Mouse (Mus musculus) MEL (cell line): ENCODE data around the gene Actn2. TPM values are rescaled to one million over a fixed set of nuclear protein-coding genes. Genes with fewer than 3 reads are reported as not detected.

Source experiments
- DNase-seq: peaks from one replicate; pipeline ENCODE4 v3.0.0; 2011; ENCODE audit warnings: low read depth, low spot score
- H3K27ac ChIP-seq: 2 replicates; pipeline ENCODE4 v1.5.1; 2012; ENCODE audit warnings: low read depth, mild to moderate bottlenecking, control low read depth, low read length, moderate library complexity; ENCODE audit not compliant: control insufficient read depth
- H3K27me3 ChIP-seq, 2 experiments: fragments of 150-350 bp in 1 of 2; sonication (generic) in 1 of 2; 2 replicates each; pipeline ENCODE4 v1.6.1; 2012; ENCODE audit warnings: low read length in 2 of 2, mild to moderate bottlenecking in 2 of 2, improper control_type of control experiment in 1 of 2, moderate library complexity in 1 of 2; ENCODE audit not compliant: insufficient read depth in 2 of 2, control insufficient read depth in 1 of 2
- H3K36me3 ChIP-seq, 2 experiments: 2 replicates each; pipeline ENCODE4 v1.6.1; 2012 to 2014; ENCODE audit warnings: low read length in 2 of 2, improper control_type of control experiment in 1 of 2, inconsistent platforms in 1 of 2, mild to moderate bottlenecking in 1 of 2; ENCODE audit not compliant: insufficient read depth in 2 of 2, control insufficient read depth in 1 of 2
- H3K4me1 ChIP-seq, 2 experiments: fragments of 150-350 bp in 1 of 2; sonication (generic) in 1 of 2; 2 replicates each; pipeline ENCODE4 v1.6.1; 2012; ENCODE audit warnings: low read length in 2 of 2, improper control_type of control experiment in 1 of 2, mild to moderate bottlenecking in 1 of 2; ENCODE audit not compliant: insufficient read depth in 2 of 2, control insufficient read depth in 1 of 2
- H3K4me3 ChIP-seq, 2 experiments: fragments of 150-350 bp in 1 of 2; sonication (generic) in 1 of 2; 2 replicates each; pipeline ENCODE4 v1.5.1; 2012; ENCODE audit warnings: low read depth in 2 of 2, low read length in 2 of 2, mild to moderate bottlenecking in 2 of 2, moderate library complexity in 2 of 2, control low read depth in 1 of 2, improper control_type of control experiment in 1 of 2; ENCODE audit not compliant: control insufficient read depth in 1 of 2, insufficient read depth in 1 of 2
- H3K79me2 ChIP-seq: 2 replicates; pipeline ENCODE4 v1.6.1; 2012; ENCODE audit warnings: mild to moderate bottlenecking, low read length, moderate library complexity; ENCODE audit not compliant: control insufficient read depth, poor library complexity, insufficient read depth
- H3K9ac ChIP-seq: 2 replicates; pipeline ENCODE4 v1.6.1; 2012; ENCODE audit warnings: low read depth, mild to moderate bottlenecking, control low read depth, low read length, moderate library complexity; ENCODE audit not compliant: control insufficient read depth, poor library complexity, severe bottlenecking
- H3K9me3 ChIP-seq: fragments of 150-350 bp; sonication (generic); replicated peaks from 2 replicates; pipeline ENCODE4 v1.6.1; 2012; ENCODE audit warnings: mild to moderate bottlenecking, low read length, improper control_type of control experiment, moderate library complexity; ENCODE audit not compliant: insufficient read depth
- BHLHE40 ChIP-seq: IDR thresholded peaks from 2 replicates; pipeline ENCODE4 v1.6.1; 2012; ENCODE audit warnings: low read depth, mild to moderate bottlenecking, inconsistent platforms, low read length, improper control_type of control experiment, borderline replicate concordance
- CHD1 ChIP-seq: IDR thresholded peaks from 2 replicates; pipeline ENCODE4 v1.6.1; 2012; ENCODE audit warnings: low read depth, mild to moderate bottlenecking, inconsistent platforms, low read length, improper control_type of control experiment
- CHD2 ChIP-seq: IDR thresholded peaks from 2 replicates; pipeline ENCODE4 v1.6.1; 2011; ENCODE audit warnings: low read length, improper control_type of control experiment
- ELF1 ChIP-seq: IDR thresholded peaks from 2 replicates; pipeline ENCODE4 v1.6.1; 2014; ENCODE audit warnings: low read depth, mild to moderate bottlenecking, inconsistent platforms, low read length, improper control_type of control experiment, moderate library complexity
- EP300 ChIP-seq, 2 experiments: IDR thresholded peaks; 2 replicates each; pipeline ENCODE4 v1.6.1; 2011; ENCODE audit warnings: improper control_type of control experiment in 2 of 2, low read length in 2 of 2, low read depth in 1 of 2, mild to moderate bottlenecking in 1 of 2
- GATA1 ChIP-seq: IDR thresholded peaks from 2 replicates; pipeline ENCODE4 v1.6.1; 2011; ENCODE audit warnings: low read depth, low read length, improper control_type of control experiment
- HCFC1 ChIP-seq: IDR thresholded peaks from 2 replicates; pipeline ENCODE4 v1.6.1; 2012; ENCODE audit warnings: low read depth, mild to moderate bottlenecking, inconsistent platforms, low read length, improper control_type of control experiment, moderate library complexity
- JUND ChIP-seq: IDR thresholded peaks from 2 replicates; pipeline ENCODE4 v1.6.1; 2011; ENCODE audit warnings: low read depth, mild to moderate bottlenecking, improper control_type of control experiment, low read length
- KAT2A ChIP-seq: conservative IDR thresholded peaks from 2 replicates; pipeline ENCODE4 v1.6.1; 2012; ENCODE audit warnings: low read depth, low read length, improper control_type of control experiment, inconsistent platforms
- MAFK ChIP-seq: IDR thresholded peaks from 2 replicates; pipeline ENCODE4 v1.6.1; 2011; ENCODE audit warnings: low read depth, mild to moderate bottlenecking, low read length, improper control_type of control experiment, borderline replicate concordance
- MAX ChIP-seq: IDR thresholded peaks from 2 replicates; pipeline ENCODE4 v1.6.1; 2011; ENCODE audit warnings: low read length, improper control_type of control experiment
- MAZ ChIP-seq: IDR thresholded peaks from 2 replicates; pipeline ENCODE4 v1.6.1; 2012; ENCODE audit warnings: low read depth, mild to moderate bottlenecking, inconsistent platforms, low read length, improper control_type of control experiment
- MEF2A ChIP-seq: IDR thresholded peaks from 2 replicates; pipeline ENCODE4 v1.6.1; 2014; ENCODE audit warnings: low read depth, mild to moderate bottlenecking, inconsistent platforms, low read length, improper control_type of control experiment; ENCODE audit not compliant: poor library complexity, insufficient replicate concordance, severe bottlenecking; ENCODE audit errors: extremely low read depth
- MYC ChIP-seq: IDR thresholded peaks from 2 replicates; pipeline ENCODE4 v1.6.1; 2011; ENCODE audit warnings: low read depth, mild to moderate bottlenecking, low read length, improper control_type of control experiment, moderate library complexity
- NELFE ChIP-seq: IDR thresholded peaks from 2 replicates; pipeline ENCODE4 v1.6.1; 2011; ENCODE audit warnings: low read depth, low read length, improper control_type of control experiment
- POLR2A ChIP-seq, 2 experiments: IDR thresholded peaks; 2 replicates each; pipeline ENCODE4 v1.6.1; 2011 to 2012; ENCODE audit warnings: low read length in 2 of 2, mild to moderate bottlenecking in 2 of 2, control low read depth in 1 of 2, improper control_type of control experiment in 1 of 2, low read depth in 1 of 2, moderate library complexity in 1 of 2; ENCODE audit not compliant: control insufficient read depth in 1 of 2, insufficient read depth in 1 of 2, poor library complexity in 1 of 2
- POLR2AphosphoS2 ChIP-seq: IDR thresholded peaks from 2 replicates; pipeline ENCODE4 v1.6.1; 2011; ENCODE audit warnings: low read length, improper control_type of control experiment
- POLR2AphosphoS5 ChIP-seq: IDR thresholded peaks from 2 replicates; pipeline ENCODE4 v1.6.1; 2012; ENCODE audit warnings: low read depth, borderline replicate concordance, mild to moderate bottlenecking, inconsistent platforms, low read length, moderate library complexity, mixed read lengths
- RAD21 ChIP-seq: IDR thresholded peaks from 2 replicates; pipeline ENCODE4 v1.6.1; 2011; ENCODE audit warnings: mild to moderate bottlenecking, low read depth, low read length, improper control_type of control experiment
- RCOR1 ChIP-seq: IDR thresholded peaks from 2 replicates; pipeline ENCODE4 v1.6.1; 2012; ENCODE audit warnings: low read depth, mild to moderate bottlenecking, inconsistent platforms, low read length, improper control_type of control experiment
- SIN3A ChIP-seq: IDR thresholded peaks from 2 replicates; pipeline ENCODE4 v1.6.1; 2012; ENCODE audit warnings: low read length, improper control_type of control experiment, inconsistent platforms
- SMC3 ChIP-seq: IDR thresholded peaks from 2 replicates; pipeline ENCODE4 v1.6.1; 2011; ENCODE audit warnings: low read depth, low read length, improper control_type of control experiment
- TAL1 ChIP-seq: IDR thresholded peaks from 2 replicates; pipeline ENCODE4 v1.6.1; 2012; ENCODE audit warnings: mild to moderate bottlenecking, inconsistent platforms, low read length, moderate library complexity, mixed read lengths
- TBP ChIP-seq: IDR thresholded peaks from 2 replicates; pipeline ENCODE4 v1.8.0; 2011; ENCODE audit warnings: low read depth, low read length, improper control_type of control experiment
- UBTF ChIP-seq: IDR thresholded peaks from 2 replicates; pipeline ENCODE4 v1.6.1; 2012; ENCODE audit warnings: low read depth, mild to moderate bottlenecking, inconsistent platforms, low read length, improper control_type of control experiment, moderate library complexity, borderline replicate concordance; ENCODE audit not compliant: insufficient read depth
- USF1 ChIP-seq: IDR thresholded peaks from 2 replicates; pipeline ENCODE4 v1.6.1; 2014; ENCODE audit warnings: low read depth, mild to moderate bottlenecking, inconsistent platforms, low read length, improper control_type of control experiment, moderate library complexity
- USF2 ChIP-seq, 2 experiments: IDR thresholded peaks; 2 replicates each; pipeline ENCODE4 v1.6.1; 2011 to 2012; ENCODE audit warnings: improper control_type of control experiment in 2 of 2, low read length in 2 of 2, borderline replicate concordance in 1 of 2, inconsistent platforms in 1 of 2, low read depth in 1 of 2, mild to moderate bottlenecking in 1 of 2; ENCODE audit not compliant: insufficient read depth in 1 of 2
- ZC3H11A ChIP-seq: IDR thresholded peaks from 2 replicates; pipeline ENCODE4 v1.6.1; 2012; ENCODE audit warnings: low read depth, mild to moderate bottlenecking, inconsistent platforms, low read length, improper control_type of control experiment
- ZKSCAN1 ChIP-seq: IDR thresholded peaks from 2 replicates; pipeline ENCODE4 v1.6.1; 2012; ENCODE audit warnings: low read depth, mild to moderate bottlenecking, inconsistent platforms, low read length, improper control_type of control experiment, moderate library complexity
- ZMIZ1 ChIP-seq: IDR thresholded peaks from 2 replicates; pipeline ENCODE4 v1.6.1; 2012; ENCODE audit warnings: low read depth, mild to moderate bottlenecking, inconsistent platforms, low read length, improper control_type of control experiment, moderate library complexity
- ZNF384 ChIP-seq: IDR thresholded peaks from 2 replicates; pipeline ENCODE4 v1.6.1; 2012; ENCODE audit warnings: low read depth, mild to moderate bottlenecking, inconsistent platforms, low read length, improper control_type of control experiment
- polyA plus RNA-seq, 2 experiments: library from polyadenylated mRNA; stranded (reverse) in 1 of 2; unstranded in 1 of 2; fragments of >175 nt in 1 of 2; fragments of >200 nt in 1 of 2; gene quantifications; 2 replicates each; pipeline versions ENCODE4 v1.2.1 to v1.2.4; 2012; ENCODE audit warnings: low replicate concordance in 2 of 2, low read depth in 1 of 2; ENCODE audit not compliant: insufficient read length in 2 of 2, insufficient read depth in 1 of 2, missing spikeins in 1 of 2
- total RNA-seq: library from RNA; depleted of rRNA; stranded (reverse); fragments of 300-350 nt; gene quantifications from 2 replicates; pipeline ENCODE4 v1.2.3, GENCODE M21; 2012

The Actn2 gene
- total and polyA plus RNA-seq, 3 experiments, result not detected

DNA sequence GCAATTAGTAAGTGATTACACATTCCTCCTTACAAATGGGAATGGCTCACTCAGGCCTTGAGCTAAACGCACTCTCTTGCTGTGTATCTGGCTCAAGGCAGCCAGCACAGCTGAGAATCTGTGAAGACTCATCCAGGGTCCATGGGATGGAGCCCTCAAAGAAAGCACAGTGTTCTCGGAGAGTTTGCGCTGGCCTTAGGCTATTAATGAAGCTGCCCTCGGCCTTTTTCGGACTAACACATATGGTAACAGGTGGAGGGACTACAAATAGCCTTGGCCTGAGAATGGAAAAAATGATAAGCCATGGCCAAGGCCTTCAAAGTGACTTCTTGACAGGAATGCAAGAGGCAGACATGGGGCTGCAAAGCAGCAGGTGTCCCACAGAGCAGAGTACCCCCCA, 17.0 kb upstream of the Actn2 start:
- Histone ChIP-seq H3K79me2 (no peaks in the 10 kb centered on the region), H3K27me3 (no peaks in the 10 kb centered on the region), H3K4me1 (peaks cover 7 to 8% of the 10 kb centered on the region in 2 experiments), H3K9me3 (no peaks in the 10 kb centered on the region), H3K27ac (no peak overlapping the region), H3K36me3 (peaks cover 0 to 14% of the 10 kb centered on the region in 2 experiments; a peak in 2 of 4 replicates), H3K9ac (no peak overlapping the region), H3K4me3 (no peak overlapping the region)
- DNase-seq, result no peak
- TF ChIP-seq RAD21 (no peak), ELF1 (no peak), RCOR1 (no peak), CHD2 (no peak), MEF2A (no peak), USF2 (IDR thresholded peaks at IDR 0.05; ENCODE audit: borderline replicate concordance in 1 of 2, insufficient read depth in 1 of 2, low read depth in 1 of 2, low read length in 2 of 2) (no peak)
- TF ChIP-seq, all 39 proteins: peak for 0

DNA sequence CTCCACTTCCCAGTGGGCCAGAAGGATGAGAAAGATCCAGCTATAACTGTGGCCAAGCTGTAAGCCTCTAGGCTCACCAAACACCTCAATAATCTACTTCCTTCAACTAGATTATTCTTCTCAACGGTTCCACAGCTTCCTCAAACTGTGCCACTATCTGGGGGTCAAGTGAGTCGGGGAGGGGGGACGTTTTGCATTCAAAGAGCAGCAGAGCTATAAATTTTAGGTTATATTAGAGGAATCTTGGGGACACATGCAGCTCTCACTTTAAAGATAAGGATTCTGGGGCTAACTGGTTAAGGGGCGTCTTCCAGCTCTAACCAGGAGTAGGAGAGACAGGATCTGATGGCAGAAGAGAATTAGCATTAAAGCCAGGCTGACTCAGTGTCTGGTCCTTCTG, 15.6 kb upstream of the Actn2 start:
- Histone ChIP-seq H3K27me3 (no peaks in the 10 kb centered on the region), H3K27ac (peak overlapping the region; percentile 89), H3K9ac (peak overlapping the region; percentile 47), H3K9me3 (no peaks in the 10 kb centered on the region), H3K36me3 (peaks cover 0 to 14% of the 10 kb centered on the region in 2 experiments; a peak in 2 of 4 replicates), H3K4me1 (peaks cover 7 to 8% of the 10 kb centered on the region in 2 experiments), H3K4me3 (peak overlapping the region; percentile 2 to 24; a peak in 2 of 4 replicates), H3K79me2 (no peaks in the 10 kb centered on the region)
- peak; percentile 90 for DNase-seq
- TF ChIP-seq TAL1 (peak; percentile 32; the same call in 1 of the 2 replicates), USF2 (IDR thresholded peaks at IDR 0.05; ENCODE audit: borderline replicate concordance in 1 of 2, insufficient read depth in 1 of 2, low read depth in 1 of 2, low read length in 2 of 2) (no peak), USF1 (no peak), ZC3H11A (no peak), MEF2A (no peak), MAX (no peak), BHLHE40 (no peak), NELFE (peak; percentile 33; the same call in 1 of the 2 replicates), ZKSCAN1 (no peak), JUND (no peak), RAD21 (no peak), CHD1 (no peak), CHD2 (no peak; the same call in 1 of the 2 replicates), MYC (peak; percentile 52; the same call in 1 of the 2 replicates), GATA1 (peak; percentile 89), POLR2AphosphoS5 (no peak), SMC3 (no peak), SIN3A (peak; percentile 66), POLR2A (IDR thresholded peaks at IDR 0.05; ENCODE audit: control insufficient read depth in 1 of 2, insufficient read depth in 1 of 2, low read depth in 1 of 2, low read length in 2 of 2, poor library complexity in 1 of 2) (peak in 1 of 2 experiments; percentile 48; a peak in 1 of 4 replicates), RCOR1 (peak; percentile 54), MAZ (peak; percentile 87), KAT2A (no peak), UBTF (no peak), POLR2AphosphoS2 (no peak), HCFC1 (no peak), TBP (peak; percentile 55), MAFK (no peak), EP300 (IDR thresholded peaks at IDR 0.05; ENCODE audit: low read depth in 1 of 2, low read length in 2 of 2) (peak; percentile 89 to 96), ZNF384 (no peak), ELF1 (no peak), ZMIZ1 (no peak)
